Mouse (Mus musculus) heart, adult 9 months (tissue): ENCODE results near the gene Yars.

Experiments
- DNase-seq, 2 experiments: peaks; one replicate each; pipeline ENCODE4 v3.0.0; 2022; ENCODE audit warnings: low spot score in 2 of 2

Yars gene

DNA sequence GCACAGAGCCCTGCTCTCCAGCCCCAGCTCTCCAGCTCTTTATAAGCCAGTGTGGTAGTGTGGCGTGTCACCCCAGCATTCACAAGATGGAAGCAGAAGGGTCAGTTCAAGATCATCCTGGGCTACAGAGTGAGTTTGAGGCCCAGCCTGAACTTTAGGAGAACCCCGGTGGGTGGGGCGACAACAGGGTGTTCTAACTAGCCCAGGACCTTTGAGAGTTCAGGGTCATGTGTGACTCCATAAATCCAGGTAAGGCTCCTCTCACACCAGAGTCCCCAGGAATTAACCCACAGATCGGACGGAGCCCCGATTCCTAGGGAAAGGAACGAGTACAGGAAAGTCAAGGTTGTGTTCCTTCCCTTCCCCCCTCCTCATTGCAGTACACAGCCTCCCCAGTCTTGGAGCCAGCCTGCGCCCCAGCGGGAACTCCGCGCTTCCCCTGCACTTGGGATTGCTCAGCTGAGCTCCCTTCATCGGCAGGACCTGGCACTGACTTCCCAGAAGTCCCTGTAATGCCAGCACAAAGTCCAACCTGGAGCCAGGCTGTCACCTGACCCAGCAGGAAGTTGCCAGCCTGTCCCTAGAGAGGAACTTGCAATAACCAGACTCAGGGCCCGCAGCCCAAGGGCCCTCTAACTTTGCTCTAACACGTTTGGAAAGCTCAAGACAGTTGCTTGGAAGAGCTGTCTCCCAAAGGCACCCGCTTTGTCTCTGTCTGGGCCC, 61.4 kb downstream of the Yars start:
- DNase-seq: no peak

DNA sequence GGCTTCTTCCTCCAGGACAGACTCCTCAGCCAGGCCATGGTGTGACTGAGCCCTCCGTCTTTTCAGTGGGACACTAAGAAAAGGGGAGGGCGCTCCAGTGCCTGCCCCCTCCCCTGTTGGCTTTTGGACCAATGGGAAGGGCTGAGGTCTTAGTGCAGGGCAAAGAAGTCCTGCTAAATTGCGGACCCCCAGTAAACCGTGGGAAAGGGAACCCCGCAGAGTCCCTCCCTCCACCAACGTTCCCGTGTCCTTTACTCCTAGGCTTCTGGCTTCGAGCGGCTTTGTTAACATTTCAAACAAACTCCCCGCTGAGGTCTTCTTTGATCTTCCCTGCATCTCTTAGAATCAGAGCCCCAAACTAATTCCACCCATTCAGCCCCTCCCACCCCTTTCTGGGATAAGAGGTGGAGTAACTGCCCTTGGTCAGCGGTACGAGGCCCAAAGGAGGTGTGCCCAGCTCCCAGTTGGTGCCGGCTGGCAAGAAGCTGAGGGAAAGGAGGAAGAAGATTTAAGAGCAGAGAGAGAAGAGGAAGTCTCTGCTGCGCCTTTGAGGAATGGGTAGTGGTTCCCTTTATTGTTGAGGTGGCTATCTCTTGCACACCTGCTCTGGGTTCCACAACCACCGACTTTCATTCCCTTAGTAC, 62.0 kb downstream of the Yars start:
- DNase-seq: no peak

DNA sequence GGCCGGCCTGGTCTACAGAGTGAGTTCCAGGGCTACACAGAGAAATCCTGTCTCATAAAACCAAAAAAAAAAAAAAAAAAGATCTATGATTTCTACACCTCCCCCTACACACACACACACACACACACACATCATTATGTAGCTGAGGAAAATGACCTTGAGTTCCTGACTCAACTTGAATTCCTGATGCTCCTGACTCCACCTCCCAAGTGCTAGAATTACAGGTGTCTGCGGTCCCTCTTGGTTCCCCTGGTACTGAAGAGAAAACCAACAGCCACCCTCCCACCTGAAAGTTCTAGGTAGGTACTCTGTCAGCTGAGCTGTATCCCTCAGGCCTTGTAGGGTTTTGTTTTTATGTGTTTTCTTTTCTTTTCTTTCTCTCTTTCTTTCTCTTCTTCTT, 62.9 kb downstream of the Yars start:
- DNase-seq: no peak

GRCm38 (mm10) chr4:129254571-129254970, 65.0 kb downstream of the Yars start:
- no peak for DNase-seq

DNA sequence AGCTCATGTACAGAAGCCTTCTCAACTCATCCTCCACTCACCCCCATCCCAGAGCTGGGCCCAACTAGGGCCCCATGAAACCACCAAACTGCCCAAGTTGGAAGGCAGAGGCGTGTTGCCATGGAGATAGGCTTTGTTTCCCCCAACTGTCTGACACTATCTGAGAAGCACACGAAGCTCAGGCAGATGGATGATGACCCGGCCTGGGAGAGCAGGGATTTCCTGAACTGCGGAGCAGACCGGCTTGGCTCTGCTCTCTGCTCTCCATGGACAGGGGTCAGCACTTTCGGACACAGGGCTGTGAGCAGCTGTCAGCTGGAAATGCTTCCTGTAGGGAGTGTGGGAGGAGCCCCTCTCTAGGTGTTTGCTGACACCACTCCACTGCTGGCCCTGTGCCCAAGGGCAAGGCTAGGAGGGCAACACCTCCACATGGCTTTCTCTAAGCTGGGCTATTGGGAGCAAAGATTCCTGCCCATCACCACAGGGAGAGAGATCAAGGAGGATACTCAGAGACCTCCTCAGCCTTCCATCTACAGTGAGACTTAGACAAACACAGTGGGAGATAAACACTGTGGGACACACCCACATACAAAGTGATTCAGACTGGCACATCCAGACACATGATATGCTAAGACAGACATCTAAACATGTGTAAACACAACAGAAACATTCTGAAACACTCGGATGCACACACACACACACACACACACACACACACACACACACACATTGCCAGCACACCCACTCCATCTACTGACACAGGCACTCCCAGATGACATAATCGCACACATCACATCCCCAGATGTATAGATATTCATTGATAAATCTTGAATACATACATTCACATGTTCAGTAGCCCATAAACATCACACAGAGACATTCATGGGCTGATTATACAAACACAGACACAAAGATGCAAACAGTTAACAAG, 67.2 kb downstream of the Yars start:
- peak; percentile 43 to 59 for DNase-seq

- peak; percentile 58 to 74 for DNase-seq
Observed at GRCm38 (mm10) chr4:129259101-129259500, 69.5 kb downstream of the Yars start.

DNA sequence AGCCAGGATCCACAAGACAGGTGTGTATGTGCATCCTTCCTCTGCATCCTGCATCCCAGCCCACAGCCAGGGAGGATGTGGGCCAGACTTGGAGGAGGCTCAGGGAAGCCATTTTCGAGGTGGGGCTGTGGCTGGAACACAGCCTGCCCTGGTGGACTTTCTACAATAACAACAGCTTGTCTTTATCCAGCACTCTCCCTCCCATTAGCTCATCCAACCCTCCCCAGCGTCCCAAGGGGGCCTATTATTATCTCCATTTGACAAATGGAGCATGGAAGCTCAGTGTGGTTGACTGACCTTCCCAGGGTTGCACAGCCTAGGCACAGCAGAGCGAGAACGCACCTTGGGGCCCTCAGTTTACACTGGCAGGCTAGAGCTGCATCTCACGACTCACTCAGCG, 71.1 kb downstream of the Yars start:
- DNase-seq: peak; percentile 56 to 67

DNA sequence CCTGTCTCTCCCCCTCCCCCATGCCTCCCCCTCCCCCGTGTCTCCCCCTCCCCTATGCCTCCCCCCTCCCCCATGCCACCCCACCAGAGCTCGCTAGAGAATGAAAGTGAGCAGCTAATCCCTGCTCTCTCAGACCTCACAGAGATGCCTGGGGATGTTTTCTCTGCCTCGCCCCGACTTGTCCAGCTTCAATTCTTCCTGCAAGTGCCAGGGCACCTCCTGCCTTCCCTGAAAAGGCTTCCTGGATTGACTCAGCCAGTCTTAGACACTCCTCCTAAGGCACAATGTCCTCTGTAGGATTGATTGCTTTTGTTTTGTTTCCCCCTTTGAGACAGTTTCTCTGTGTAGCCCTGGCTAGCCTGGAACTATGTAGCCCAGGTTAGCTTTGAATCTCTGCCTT, 71.6 kb downstream of the Yars start, which contains the start of gene C77080:
Gene C77080 (minus strand): TSS at position 209 of the 400 bp plus-strand sequence.
- DNase-seq: no peak

DNA sequence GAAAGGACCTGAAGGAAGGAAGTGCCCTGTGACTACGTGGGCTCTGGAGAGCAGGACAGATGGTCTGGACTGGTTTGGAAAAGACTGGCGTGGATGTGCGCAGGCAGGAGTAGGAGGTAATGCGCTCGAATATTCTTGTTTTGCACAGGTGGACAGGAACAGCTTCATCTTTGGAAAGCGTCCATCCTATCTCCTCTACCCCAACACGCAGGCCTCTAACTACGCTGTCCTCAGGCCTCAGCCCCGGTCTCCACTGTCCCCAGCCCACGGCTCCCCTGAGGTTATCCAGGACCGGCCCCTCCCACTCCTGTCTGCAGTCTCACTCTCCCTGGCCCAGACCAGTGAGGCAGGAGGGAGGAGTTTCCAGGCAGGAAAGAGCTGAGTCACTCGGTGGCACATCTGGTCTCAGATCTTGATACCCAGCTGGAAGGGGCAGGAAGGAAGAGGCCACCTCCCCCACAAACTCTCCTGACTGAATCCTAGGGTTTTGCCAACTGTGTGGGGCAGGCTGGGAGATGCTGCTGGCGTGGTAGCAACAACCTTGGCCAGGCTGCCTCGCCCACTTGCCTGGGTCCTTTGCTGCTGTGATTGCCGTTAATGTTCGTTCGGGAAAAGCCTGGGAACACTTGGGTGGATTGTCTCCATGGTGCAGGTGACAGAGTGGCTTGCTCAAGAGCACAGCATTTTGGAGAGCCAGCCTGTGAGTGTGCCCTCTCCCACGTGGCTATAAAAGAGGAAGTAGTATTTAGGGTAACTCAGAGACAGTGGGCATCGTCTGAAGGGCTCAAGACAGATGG, 73.9 kb downstream of the Yars start:
- DNase-seq: peak; percentile 68 to 71

DNA sequence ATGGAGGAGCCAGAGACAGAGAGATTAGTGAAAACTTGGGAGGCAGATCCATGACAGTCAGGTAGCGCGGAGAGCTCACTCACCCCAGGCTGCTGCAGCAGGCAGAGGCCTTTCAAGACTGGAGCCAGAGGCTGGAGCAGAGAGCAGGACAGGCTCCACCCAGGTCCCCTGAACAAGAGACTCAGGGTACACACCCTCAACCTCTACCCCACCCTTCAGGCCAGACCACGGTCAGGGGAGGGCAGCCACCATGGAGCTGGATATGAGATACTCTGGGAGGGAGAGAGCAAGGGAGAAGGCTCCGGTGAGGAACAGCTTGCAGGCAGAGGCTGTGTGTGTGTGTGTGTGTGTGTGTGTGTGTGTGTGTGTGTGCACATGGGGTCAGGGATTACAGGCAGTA, 76.6 kb downstream of the Yars start:
- no peak for DNase-seq

- no peak for DNase-seq
Observed at GRCm38 (mm10) chr4:129266821-129267220, 77.3 kb downstream of the Yars start.

DNA sequence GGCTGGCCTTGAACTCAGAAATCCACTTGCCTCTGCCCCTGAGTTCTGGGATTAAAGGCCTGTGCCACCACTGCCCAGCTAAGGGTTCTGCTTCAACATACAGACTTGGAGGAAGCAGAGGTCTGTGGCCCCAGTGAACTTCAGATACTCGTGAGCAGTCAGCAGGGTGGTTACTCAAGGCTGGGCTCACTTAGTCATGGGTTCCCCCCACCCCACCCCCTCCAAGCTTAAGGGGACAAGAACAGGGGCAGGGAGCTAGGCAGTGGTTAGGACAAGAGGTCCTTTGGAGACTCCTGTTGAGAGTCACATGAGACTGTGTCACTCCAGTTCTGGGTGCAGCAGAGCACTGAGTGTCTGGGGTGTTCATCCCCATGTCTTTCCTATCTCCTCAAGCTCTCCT, 79.1 kb downstream of the Yars start:
- DNase-seq: no peak
